Mouse (Mus musculus) fibroblast of lung, adult 2 months (primary cell): ENCODE results near the gene Fras1.

Experiments
- DNase-seq: peaks from one replicate; pipeline ENCODE4 v3.0.0-alpha.2; 2011; ENCODE audit warnings: low read depth

Fras1 gene

GRCm38 (mm10) chr5:96681085-96681484 lies 307.3 kb downstream of the Fras1 start:
- DNase-seq: no peak

DNA sequence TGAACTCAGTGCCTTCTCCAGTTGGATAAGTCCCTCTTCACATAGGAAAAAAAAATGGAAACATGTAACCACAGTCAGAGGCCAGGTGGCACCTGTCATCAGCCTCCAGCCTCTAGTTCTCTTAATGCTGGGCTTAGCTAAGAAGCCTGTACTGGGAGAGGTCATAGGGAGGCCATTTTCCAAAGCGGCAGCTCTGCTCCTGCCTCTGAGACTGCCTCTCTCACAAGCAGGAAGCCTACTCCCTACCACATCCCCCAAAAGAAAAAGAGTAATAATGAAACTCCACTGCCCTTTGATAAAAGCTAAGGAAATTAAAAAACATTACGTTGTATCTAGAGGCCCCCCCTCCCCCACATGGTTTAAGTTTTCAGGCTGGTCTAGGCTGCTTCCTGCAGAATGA lies 309.0 kb downstream of the Fras1 start:
- DNase-seq: no peak

DNA sequence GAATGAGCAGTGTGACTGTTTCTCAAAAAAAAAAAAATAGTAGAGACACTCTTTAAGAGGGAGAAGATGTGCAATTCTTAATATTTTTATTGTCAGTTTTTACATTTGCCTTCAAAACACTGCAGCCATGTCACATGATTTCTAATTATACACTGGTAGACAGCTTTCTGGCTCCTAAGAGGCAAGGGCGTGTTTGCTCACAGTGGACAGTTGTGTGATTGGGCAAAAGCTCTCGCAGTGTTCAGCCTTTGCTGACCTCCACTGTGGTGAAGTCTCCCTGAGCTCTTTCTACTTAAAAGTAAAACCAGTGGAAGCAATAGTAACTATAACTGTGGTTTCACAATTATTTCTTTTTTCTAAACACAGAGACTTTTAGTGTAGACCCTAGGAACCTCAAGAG lies 315.1 kb downstream of the Fras1 start:
- no peak for DNase-seq

DNA sequence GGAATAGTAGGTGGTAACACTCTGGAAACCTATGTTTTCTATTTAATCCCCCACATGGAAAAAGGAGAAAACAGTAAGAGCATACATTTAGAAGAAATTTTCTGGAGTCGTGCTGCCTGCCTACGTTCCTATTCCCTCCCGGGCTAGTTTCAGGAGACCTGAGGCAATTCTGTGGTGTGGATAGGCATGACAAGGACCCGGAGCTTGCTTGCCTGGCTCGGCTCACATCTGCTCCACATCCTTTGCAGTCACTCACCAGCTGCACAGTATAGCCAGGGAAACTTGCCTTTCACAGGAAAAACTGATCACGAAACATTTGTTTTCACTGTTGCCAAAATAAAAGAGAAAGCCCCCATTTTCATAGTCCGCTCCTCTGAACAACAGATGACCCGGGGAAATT lies 325.2 kb downstream of the Fras1 start:
- no peak for DNase-seq

GRCm38 (mm10) chr5:96702706-96703625 lies 329.2 kb downstream of the Fras1 start:
- DNase-seq: no peak

DNA sequence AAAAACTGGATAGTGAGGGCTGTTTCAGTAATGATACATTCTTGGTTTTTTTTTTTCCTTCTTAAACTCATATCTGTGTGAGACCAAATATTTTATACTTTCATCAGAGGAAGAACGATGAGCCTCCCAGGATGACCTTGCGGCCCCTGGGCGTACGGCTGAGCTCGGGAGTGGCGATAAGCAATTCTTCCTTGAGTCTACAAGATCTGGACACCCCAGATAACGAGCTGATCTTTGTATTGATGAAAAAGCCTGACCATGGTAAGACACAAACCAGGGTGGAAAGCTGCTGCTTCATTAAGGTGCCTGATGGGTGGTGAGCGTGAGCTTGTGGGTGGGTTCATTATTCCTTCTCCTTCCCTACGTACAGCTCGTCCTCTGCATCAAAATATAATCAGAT lies 334.8 kb downstream of the Fras1 start:
- no peak for DNase-seq

GRCm38 (mm10) chr5:96712089-96712684 lies 338.4 kb downstream of the Fras1 start:
- no peak for DNase-seq

- no peak for DNase-seq
Observed at GRCm38 (mm10) chr5:96712799-96713198, 339.0 kb downstream of the Fras1 start.

DNA sequence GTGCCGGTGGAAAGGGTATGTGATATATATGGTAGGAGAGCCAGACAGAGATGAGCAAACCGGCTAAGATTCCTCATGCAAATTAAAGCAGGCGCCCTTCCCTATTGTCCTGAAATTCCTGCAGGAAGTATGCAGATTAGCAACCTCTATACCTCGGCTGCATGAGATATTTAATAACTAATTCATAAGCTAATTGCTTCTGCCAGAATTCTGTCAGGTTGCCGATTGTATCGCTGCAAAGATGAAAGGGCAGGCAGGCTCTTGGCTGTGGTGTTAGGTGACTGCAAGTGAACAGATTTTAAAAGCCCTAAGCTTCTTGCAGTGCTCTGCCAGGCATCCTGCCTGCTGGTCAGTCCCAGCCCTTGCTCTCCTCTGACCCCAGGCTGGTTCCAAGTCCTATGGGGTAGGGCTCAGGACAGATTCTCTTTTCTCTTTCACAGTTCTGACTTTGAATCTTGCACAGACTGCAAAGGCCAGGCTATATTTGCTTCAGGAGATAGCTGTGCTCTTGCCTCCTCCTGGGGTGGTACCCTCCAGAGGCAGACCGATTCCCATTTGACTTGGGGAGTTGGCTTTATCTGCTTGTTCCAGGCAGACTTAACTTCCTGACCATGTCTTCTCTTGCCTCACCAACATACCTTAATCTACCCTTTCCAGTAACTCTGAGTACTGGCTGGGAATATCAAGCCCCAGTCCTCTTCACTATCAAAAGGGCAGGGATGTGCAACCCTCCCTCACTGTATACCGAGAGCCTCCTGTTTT lies 342.7 kb downstream of the Fras1 start:
- DNase-seq: no peak

DNA sequence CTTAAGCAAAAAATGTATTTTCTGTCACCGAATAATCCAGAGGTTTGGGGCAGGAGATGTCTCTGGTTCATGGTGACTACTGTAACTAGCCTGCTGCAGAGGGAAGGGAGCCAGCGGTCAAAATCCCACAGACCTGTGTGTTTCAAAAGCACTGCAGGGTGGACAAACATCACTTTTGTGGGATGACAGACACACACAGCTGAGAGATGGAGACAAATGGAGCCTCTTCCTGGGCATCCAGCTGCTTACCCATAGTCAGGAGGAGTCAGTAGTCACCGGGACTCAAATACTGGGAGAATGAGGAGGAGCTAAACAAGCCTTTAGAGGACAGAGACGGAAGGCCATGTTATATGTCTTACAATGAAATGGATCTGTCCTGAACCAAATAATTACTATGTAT lies 343.9 kb downstream of the Fras1 start:
- no peak for DNase-seq

DNA sequence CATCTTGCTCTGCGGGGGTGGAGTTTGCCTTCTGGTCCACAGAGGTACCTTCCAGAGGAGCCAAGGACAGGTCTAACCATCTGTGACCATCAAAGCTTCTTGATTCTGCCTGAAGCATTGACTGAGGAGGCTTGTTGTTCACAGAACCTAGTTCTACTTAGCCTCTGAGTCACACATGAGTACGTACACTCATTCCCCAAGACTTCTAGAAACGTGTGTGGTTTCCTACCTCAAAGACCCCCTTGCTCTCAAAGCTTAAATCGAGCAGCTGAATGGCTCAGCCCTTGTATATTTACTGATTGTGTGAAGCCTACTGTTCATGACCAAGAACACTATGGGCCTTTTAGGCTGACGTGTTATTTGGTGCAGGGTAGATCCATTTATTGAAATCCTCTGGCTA lies 344.8 kb downstream of the Fras1 start:
- DNase-seq: no peak

GRCm38 (mm10) chr5:96719221-96719620 lies 345.5 kb downstream of the Fras1 start:
- DNase-seq: no peak

- DNase-seq: no peak
Observed at GRCm38 (mm10) chr5:96722690-96723089, 348.9 kb downstream of the Fras1 start.

- no peak for DNase-seq
Observed at GRCm38 (mm10) chr5:96739138-96739878, 365.6 kb downstream of the Fras1 start.

- DNase-seq: no peak
Observed at GRCm38 (mm10) chr5:96747195-96747984, 373.6 kb downstream of the Fras1 start.

DNA sequence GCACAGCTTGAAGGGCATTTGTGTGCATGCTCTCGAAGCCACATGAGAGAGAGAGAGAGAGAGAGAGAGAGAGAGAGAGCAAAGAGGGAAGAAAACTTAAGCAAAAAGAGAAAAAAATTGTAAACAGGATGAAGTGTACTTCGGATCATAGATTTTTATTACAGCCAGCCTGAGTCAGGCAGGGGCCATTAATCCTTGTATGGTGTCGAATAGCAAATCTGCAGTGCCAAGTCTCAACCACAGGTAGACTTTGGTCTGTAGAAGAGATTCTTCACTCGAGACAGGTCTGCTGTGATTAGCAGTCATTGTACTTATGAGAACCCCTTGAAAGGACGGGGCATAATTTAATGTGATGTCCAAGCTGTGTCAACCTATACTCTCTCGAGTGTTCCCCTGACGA lies 383.9 kb downstream of the Fras1 start:
- DNase-seq: no peak

- no peak for DNase-seq
Observed at GRCm38 (mm10) chr5:96762021-96762420, 388.3 kb downstream of the Fras1 start.

- no peak for DNase-seq
Observed at GRCm38 (mm10) chr5:96768846-96769471, 395.2 kb downstream of the Fras1 start.

DNA sequence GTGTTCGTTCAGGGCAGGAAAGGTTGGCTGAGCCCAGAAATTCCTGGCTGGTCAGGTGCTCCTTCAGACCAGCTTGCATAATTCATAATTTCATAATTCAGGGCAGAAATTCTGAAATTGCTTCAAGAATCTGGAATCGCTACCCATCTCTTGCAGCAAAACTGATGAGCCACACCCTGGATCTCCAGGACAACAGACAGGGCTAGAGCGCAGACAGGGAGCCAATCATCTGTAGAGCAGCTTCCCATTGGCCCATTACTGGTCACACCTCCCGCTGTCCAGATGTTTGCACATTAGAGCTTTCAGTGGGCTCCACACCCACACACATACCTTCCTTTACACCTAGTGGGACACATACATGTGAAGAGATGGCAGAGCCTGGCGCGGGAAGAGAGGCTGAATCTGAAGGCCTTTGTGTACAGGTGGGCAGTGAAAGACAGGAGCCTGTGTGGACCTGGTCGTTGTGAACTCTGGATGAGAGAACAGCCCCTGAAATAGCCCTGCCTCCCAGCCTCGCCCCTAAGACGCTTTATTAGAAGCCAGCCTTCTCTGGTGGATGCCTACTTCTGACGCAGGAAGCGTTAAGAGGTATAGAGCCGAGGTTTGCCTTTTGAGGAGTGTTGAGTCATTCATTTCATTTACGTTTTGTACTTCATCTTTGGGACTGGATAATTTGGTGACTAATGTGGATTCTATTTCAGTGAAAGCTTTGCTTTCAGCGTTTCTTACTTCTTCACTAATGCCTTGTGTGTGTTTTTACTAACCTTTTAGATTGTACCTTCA lies 409.9 kb downstream of the Fras1 start:
- DNase-seq: no peak

- DNase-seq: no peak
Observed at GRCm38 (mm10) chr5:96785096-96785495, 411.3 kb downstream of the Fras1 start.
